32 mouse cellular contexts compared by ENCODE assay signal in the genomic region with DNA sequence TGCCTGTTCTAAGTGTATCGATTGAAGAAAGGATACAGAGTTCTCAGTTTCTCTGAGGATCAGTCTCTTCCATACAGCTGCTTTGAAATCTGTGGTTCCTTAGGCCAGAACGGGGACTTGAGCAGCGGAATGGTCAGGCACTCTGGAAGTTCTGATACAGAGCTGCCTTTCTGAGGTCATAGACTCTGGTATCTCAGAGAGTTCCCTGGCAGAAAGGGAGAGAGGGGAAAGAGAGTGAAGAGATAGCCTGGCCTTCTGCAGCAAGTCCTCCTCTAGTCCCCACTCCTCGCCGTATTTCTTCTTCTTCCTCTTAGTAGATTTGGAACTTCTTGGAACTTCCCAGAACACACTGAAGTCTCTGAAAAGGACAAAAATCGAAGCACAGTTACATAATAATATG. TPM values are rescaled to one million over a fixed set of nuclear protein-coding genes. Genes with fewer than 3 reads are reported as not detected.
"Had no signal": no experiment of that assay in that cellular context is flagged by ENCODE, and none has a peak within 500 bp of the region (broad histone marks: within the 10 kb centered on the region; RNA-seq: fewer than 3 reads in every experiment).

Dnah3 (minus strand) TSS at position 101 of the 400 bp plus-strand sequence.

- H3K9me3 ChIP-seq: embryonic facial prominence, embryonic 10.5 days; embryonic facial prominence, embryonic 12.5 days; embryonic facial prominence, embryonic 13.5 days; embryonic facial prominence, embryonic 15.5 days; forebrain, embryonic 10.5 days; forebrain, embryonic 12.5 days; forebrain, embryonic 13.5 days; forebrain, embryonic 15.5 days had no signal

- H3K4me1 ChIP-seq: embryonic facial prominence, embryonic 12.5 days; embryonic facial prominence, embryonic 13.5 days; embryonic facial prominence, embryonic 15.5 days; forebrain, embryonic 12.5 days; forebrain, embryonic 13.5 days had no signal

- H3K4me3 ChIP-seq: embryonic facial prominence, embryonic 10.5 days; embryonic facial prominence, embryonic 12.5 days; embryonic facial prominence, embryonic 13.5 days; embryonic facial prominence, embryonic 15.5 days; erythroblast, embryonic 14.5 days; forebrain, embryonic 10.5 days; forebrain, embryonic 12.5 days; forebrain, embryonic 13.5 days; forebrain, embryonic 15.5 days; gastrocnemius, adult 2 months; heart, adult 2 months had no signal

- DNase-seq: cerebellum, adult 2 months; cerebellum, adult 8-10 months; cerebellum, adult 9-10 months; cerebellum, adult 9-11 months; cerebellum, postnatal 10 days; cerebellum, postnatal 14 days; cerebellum, postnatal 25 days; cerebellum, postnatal 36 days; embryo, embryonic 11 days; forebrain, postnatal 0 days; gastrocnemius, adult 2 months; gastrocnemius, postnatal 10 days; gastrocnemius, postnatal 14 days; gastrocnemius, postnatal 25 days; gastrocnemius, postnatal 36 days; heart, adult 18-20 months; heart, adult 2 months had no signal

- H3K4me2 ChIP-seq: embryonic facial prominence, embryonic 12.5 days; embryonic facial prominence, embryonic 13.5 days; embryonic facial prominence, embryonic 15.5 days; forebrain, embryonic 12.5 days; forebrain, embryonic 13.5 days; forebrain, embryonic 15.5 days had no signal

- ATAC-seq: forebrain, embryonic 13.5 days; forebrain, embryonic 14.5 days; forebrain, embryonic 15.5 days; forebrain, embryonic 16.5 days; forebrain, postnatal 0 days had no signal

- H3K27ac ChIP-seq: embryonic facial prominence, embryonic 10.5 days; embryonic facial prominence, embryonic 12.5 days; embryonic facial prominence, embryonic 13.5 days; embryonic facial prominence, embryonic 15.5 days; forebrain, embryonic 10.5 days; forebrain, embryonic 12.5 days; forebrain, embryonic 13.5 days; forebrain, embryonic 15.5 days; gastrocnemius, adult 2 months; heart, adult 2 months had no signal

- H3K36me3 ChIP-seq: embryonic facial prominence, embryonic 10.5 days; embryonic facial prominence, embryonic 12.5 days; embryonic facial prominence, embryonic 13.5 days; embryonic facial prominence, embryonic 15.5 days; forebrain, embryonic 10.5 days; forebrain, embryonic 12.5 days; forebrain, embryonic 15.5 days had no signal

- H3K9ac ChIP-seq: embryonic facial prominence, embryonic 12.5 days; embryonic facial prominence, embryonic 13.5 days; embryonic facial prominence, embryonic 15.5 days; forebrain, embryonic 12.5 days; forebrain, embryonic 13.5 days; forebrain, embryonic 15.5 days; forebrain, postnatal 0 days had no signal

- H3K27me3 ChIP-seq: embryonic facial prominence, embryonic 12.5 days; embryonic facial prominence, embryonic 13.5 days; embryonic facial prominence, embryonic 15.5 days; forebrain, embryonic 12.5 days; forebrain, embryonic 15.5 days had no signal

RNA-seq across cellular contexts. Expression of gene Dnah3, which starts in this region (rescaled TPM):
- total RNA-seq: common myeloid progenitor, adult 5-6 weeks; gastrocnemius, postnatal 10 days; gastrocnemius, postnatal 14 days; gastrocnemius, postnatal 4 days; granulocyte monocyte progenitor cell, adult 5-6 weeks; heart, adult 2 months had no signal
- polyA plus RNA-seq: embryonic facial prominence, embryonic 10.5 days; embryonic facial prominence, embryonic 11.5 days; embryonic facial prominence, embryonic 12.5 days; embryonic facial prominence, embryonic 13.5 days; forebrain, embryonic 16.5 days had no signal
